Mouse (Mus musculus) brain, embryonic 14.5 days (tissue): ENCODE data around the gene Kif4. TPM values are rescaled to one million over a fixed set of nuclear protein-coding genes. Genes with fewer than 3 reads are reported as not detected.
A peak's percentile ranks its signal among the peaks of the same experiment; 100 is the strongest.

Source experiments
- DNase-seq: peaks from one replicate; pipeline ENCODE4 v3.0.0-alpha.2; 2011; ENCODE audit warnings: low read depth
- CTCF ChIP-seq: fragments of 200-500 bp; IDR thresholded peaks from 2 replicates; pipeline ENCODE4 v1.5.1; 2012; ENCODE audit warnings: inconsistent platforms, mild to moderate bottlenecking, moderate library complexity, borderline replicate concordance; ENCODE audit not compliant: insufficient read depth, insufficient read length; ENCODE audit errors: extremely low read depth
- POLR2A ChIP-seq: fragments of 200-500 bp; IDR thresholded peaks from 2 replicates; pipeline ENCODE4 v1.6.1; 2012; ENCODE audit warnings: mild to moderate bottlenecking, inconsistent platforms, borderline replicate concordance; ENCODE audit not compliant: poor library complexity, insufficient read depth, insufficient read length, severe bottlenecking; ENCODE audit errors: extremely low read depth
- polyA plus RNA-seq: library from polyadenylated mRNA; depleted of rRNA; stranded (reverse); fragments of >200 nt; gene quantifications from 2 replicates; pipeline ENCODE4 v1.2.3, GENCODE M21; 2012

Kif4 gene
- polyA plus RNA-seq, 1 experiment, result 7.9 TPM

DNA sequence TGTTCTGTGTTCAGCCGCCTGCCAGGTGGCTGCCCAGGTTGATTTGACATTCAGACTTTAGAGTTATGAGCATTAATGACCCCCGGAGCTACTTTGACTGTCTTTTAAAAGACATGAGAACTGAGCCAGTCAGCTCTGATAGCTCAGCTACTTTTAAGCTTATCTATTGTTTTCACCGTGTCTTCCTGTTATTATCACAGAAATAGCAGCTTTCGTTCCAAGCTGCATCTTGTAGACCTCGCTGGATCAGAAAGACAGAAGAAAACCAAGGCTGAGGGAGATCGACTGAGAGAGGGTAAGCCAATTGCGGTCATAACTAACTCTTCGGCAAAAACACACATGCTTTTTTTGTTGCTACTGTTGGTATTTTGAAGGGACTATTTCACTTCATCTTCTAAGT is 12.9 kb downstream of the Kif4 start:
- no peak for TF ChIP-seq CTCF
- no peak for TF ChIP-seq POLR2A
- DNase-seq, result no peak

DNA sequence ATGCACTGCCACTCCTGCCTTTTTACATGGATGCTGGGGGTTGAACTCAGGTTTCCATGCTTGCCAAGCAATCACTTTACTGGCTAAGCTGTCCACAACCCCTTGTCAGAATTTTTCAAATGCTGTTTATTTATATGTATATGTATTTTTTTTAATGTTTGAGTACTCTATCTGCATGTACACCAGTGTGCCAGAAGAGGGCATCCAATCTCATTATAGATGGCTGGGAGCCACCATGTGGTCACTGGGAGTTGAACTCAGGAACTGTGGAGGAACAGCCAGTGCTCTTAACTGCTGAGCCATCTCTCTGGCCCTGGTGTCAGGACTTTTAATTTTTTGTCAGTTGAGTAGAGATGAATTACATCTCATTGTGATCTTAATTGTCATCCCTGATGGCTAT is 27.3 kb downstream of the Kif4 start:
- DNase-seq, result no peak
- no peak for TF ChIP-seq POLR2A
- 0 out of 2 replicates have a peak, but pooled peaks have one; percentile 2 for TF ChIP-seq CTCF

DNA sequence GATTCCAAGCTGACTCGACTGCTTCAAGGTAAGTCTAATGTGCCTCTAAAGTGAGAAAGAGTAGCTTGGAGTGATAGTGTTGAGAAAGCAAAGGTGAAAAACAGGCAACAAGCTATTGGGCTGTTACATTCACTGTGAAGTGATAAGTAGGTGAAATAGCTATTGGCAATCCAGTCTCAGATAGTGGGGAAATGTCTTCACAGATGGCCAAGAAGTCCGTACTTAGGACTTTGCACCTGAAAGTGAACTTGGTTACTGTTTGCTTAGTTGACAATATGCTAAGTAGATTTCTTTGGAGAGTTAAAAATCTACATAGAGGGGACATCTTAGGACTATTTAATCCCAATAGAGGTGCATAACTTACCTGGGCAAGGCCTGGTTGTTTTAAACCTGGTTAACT is 39.3 kb downstream of the Kif4 start:
- no peak for DNase-seq
- TF ChIP-seq POLR2A (no peak), CTCF (no peak)

DNA sequence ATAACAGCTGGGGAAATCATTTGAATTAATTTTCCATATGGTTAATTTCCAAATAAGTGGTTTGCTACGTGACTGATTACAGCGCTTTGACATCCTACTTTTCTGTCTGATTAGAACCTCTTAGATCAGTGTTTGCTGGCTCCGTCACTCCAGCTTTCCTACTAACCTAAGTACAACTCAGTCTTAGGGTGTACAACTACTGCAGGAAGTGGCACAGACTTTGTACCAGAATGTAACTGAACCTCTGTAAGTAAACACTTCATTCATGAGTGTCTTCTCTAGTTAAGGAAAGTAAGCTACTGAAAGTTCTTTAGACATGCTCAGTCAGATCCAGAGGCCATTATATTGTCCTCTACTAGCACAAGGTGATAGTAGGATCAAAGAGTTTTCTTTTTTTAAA is 52.7 kb downstream of the Kif4 start:
- DNase-seq, result peak; percentile 9
- TF ChIP-seq POLR2A (no peak), CTCF (no peak)

DNA sequence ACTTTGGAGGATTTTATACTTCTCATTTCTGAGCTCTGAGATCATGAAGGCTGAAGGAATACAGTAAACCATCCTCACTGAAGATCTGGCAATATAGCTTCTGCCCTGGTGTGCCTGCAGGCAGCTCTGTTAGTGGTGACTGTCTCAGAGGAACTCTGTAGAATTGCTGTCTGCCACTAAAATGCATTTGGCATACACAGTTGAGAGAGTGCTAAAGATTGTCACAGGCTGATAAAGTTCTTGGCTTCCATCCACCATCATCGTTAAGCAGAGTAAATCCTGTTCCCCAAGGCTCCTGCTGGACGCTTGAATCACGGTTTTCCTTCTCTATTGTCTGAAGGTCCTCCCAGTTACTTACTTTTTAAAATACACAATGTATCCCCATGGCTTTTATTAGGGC is 61.0 kb downstream of the Kif4 start:
- peak; percentile 40 for DNase-seq
- no peak for TF ChIP-seq CTCF
- no peak for TF ChIP-seq POLR2A

DNA sequence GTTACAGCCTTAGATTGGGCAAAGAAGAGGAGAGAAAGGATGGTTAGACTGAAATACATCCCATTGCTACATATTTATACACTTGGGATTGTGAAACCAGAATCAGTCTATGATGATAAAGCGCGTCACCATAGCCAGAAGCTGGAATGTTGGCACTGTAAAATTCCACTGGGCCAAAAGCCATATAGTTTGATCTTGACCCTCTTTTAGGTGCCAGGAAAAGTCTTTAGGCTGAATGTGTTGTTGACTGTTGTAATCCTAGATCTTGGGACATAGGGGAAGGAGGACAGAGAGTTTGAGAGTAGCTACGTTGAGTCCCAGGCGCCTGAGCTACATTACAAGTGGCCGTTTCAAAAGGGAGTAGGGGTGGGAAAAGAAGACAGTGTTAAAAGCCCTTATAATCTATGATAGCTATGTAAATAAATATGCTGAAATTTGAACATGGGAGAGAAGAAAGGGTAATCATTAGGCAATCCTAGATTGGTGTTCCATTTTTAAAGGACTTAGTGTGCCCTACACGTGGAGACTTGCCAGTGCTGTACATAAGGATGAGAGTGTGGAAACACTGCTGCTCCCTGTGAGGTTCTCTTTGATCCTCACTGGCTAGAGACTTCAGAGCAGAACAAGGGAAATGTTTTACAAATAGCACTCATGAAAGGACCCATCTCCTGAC is 62.0 kb downstream of the Kif4 start:
- TF ChIP-seq POLR2A (no peak), CTCF (no peak)
- no peak for DNase-seq

DNA sequence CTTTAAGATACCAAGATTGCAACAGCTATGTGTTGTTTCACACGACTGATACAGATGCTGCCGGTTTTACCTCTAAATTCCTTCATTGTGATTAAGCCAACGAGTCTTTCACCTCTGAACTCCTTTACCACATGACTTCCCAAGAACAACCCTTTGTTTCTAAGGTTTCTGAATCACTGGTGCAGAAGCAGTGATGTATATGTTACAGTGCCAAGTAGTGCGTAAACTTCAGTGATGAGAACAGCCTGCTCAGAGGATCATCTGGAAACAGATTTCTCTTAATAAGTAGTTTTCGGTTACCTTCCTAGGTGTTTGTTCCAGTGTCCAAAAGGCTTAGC is 62.5 kb downstream of the Kif4 start:
- DNase-seq, result no peak
- TF ChIP-seq CTCF, result no peak
- no peak for TF ChIP-seq POLR2A

DNA sequence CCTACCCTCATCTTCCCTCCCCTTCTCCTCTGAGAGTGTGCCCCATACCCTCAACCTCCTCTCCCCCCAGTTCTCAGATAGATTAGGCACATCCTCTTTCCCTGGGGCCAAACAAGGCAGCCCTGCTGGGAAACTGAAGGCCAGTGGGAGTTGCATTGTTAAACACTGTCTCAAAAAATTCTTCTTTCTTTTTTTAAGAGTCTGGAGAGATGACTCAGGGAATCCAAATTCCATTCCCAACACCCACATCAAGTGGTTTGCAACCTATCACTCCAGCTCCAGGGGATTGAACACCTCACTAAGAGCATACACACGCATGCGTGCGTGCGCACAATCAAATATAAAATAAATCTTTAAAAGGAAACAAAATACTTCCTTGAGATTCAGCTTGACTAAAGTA is 71.2 kb downstream of the Kif4 start:
- DNase-seq, result no peak
- no peak for TF ChIP-seq CTCF
- no peak for TF ChIP-seq POLR2A

DNA sequence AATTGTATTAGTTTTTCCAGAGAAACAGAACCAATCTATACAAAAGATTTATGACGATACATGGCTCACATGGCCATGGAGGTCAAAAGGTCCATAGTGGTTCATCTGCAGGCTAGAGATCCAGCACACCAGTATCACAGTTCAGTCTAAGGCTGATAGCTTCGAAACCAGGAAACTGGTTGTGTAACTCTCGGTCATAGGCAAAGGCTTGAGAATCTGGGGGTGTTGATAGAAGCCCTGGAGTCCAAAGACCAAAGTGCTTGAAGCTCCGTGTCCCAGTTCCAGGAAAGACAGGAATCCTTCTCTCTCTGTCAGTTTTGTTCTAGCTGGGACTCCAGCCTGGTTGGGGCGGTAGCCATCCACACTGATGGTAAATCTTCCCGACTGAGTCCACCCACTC is 82.5 kb downstream of the Kif4 start:
- no peak for TF ChIP-seq CTCF
- DNase-seq, result no peak

DNA sequence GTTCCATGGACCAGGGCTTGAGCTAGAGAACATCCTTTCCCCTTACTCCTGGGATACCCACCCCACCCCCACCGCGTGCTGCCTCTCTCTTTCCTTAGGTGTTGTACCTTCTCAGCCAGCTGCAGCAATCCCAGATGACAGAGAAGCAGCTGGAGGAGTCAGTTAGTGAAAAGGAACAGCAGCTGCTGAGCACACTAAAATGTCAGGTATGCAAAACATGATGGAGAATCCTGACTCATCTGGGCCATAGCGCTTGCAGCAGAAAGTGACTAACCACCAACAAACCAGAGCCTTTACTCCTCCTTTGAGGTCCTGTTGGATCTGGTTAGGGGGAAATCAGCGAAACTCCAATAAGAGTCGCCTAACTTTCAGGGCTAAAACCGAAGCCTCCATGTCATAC is 90.6 kb downstream of the Kif4 start:
- no peak for DNase-seq
- no peak for TF ChIP-seq CTCF
- TF ChIP-seq POLR2A, result no peak

DNA sequence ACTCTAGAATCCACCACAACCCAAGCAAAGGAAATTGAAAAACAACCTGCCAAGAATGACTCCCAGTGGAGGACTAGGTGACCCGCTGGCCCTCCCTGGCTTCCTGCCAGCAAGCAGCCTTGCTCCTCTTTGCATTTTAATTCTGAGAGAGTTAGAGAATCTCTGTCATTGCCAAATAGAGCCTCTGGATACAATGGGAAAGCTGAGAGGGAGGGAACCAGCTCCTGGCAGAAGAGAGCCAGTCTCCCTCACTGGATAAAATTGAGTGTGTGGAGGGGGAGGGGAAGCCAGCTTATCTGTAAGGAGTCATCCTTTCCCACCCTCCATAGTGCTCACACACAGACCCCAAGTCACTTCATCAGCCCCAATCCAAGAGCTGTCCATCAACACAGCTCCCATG is 103.4 kb downstream of the Kif4 start:
- TF ChIP-seq CTCF, result no peak
- no peak for TF ChIP-seq POLR2A
- DNase-seq, result peak; percentile 88

DNA sequence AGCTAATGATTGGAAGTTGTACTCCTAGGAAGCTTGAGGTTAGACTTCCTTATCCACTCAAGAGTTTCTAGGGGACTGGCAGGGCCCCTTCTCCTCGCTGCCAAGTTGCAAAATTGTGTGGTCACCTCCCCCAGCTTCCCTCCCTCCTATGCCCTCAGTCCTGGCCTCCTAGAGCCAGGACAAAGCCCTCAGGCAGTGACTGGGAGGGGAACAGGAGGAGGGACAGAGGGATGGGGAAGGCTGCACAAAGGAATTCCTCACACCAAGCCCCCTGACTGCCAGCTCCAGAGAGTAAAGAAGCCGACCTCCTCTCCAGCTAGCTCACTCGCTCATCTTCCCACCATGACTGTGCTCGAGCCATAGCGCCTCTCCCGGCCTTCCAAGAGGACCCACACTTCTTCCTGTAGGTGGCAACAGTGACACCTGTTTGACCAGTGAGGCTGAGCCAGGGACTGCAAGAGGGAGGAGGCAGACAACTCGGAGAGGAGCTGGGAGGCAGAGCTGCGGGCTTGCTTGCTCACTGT is 104.2 kb downstream of the Kif4 start, which contains the start of gene Gdpd2:
Gdpd2 (plus strand) TSS at position 209 of the 524 bp plus-strand sequence.
- TF ChIP-seq POLR2A, result no peak
- TF ChIP-seq CTCF, result peak; percentile 35; the same call in 1 of the 2 replicates
- DNase-seq, result peak; percentile 82

DNA sequence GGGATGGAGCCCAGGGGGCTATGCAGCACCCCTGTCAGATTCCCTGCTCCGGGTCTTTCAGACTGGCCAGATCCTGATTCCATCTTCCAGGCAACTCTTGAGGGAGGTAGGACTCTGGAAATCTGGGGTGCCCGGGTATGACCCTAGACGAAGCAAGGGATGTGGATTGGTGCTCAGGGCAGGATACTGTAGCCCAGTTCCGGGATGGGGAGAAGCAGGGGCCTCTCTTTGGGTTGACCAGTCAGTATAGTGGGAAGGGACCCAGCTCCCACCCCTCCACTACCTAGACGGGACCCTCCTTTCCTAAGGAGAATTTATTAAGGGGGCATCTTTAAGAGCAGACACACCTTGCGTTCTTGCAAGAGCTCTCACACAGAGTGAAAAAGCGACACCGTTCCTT is 104.7 kb downstream of the Kif4 start:
- no peak for TF ChIP-seq CTCF
- TF ChIP-seq POLR2A, result no peak
- no peak for DNase-seq

DNA sequence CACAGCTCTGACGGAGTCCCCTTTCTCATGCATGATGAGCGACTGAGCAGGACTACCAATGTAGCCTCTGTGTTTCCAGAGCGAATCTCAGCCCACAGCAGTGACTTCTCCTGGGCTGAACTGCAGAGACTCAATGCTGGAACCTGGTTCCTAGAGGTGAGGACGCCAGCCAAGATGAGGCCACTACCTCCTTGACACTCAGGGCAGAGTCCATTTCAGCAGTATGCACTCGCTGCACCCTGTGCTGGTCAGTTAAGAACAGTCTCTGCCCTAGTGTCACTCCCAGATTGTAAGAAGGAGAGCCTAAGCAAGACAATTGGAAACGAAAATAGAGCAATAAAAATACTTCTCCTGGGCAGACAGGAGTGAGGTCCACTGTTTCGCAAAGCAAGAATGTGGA is 108.8 kb downstream of the Kif4 start:
- no peak for TF ChIP-seq POLR2A
- no peak for TF ChIP-seq CTCF

More for the DNA sequence above, 108.8 kb downstream of the Kif4 start:
- no peak for DNase-seq
